Mouse (Mus musculus) lung, adult 10 weeks (tissue): ENCODE measurements around the gene Alg9. TPM values are rescaled to one million over a fixed set of nuclear protein-coding genes. Genes with fewer than 3 reads are reported as not detected.

Experiments used
- polyA plus RNA-seq: library from polyadenylated mRNA; stranded (reverse); fragments of 350-450 nt; fragmentation: Illumina TruSeq; extraction: RNeasy Lipid Tissue Mini Kit (QIAGEN cat#74804); gene quantifications from one replicate; pipeline ENCODE4 v1.2.3, GENCODE M21; 2014; ENCODE audit warnings: low read depth, low replicate concordance; ENCODE audit not compliant: insufficient read depth

Gene Alg9
- polyA plus RNA-seq, result 14.9 TPM

DNA sequence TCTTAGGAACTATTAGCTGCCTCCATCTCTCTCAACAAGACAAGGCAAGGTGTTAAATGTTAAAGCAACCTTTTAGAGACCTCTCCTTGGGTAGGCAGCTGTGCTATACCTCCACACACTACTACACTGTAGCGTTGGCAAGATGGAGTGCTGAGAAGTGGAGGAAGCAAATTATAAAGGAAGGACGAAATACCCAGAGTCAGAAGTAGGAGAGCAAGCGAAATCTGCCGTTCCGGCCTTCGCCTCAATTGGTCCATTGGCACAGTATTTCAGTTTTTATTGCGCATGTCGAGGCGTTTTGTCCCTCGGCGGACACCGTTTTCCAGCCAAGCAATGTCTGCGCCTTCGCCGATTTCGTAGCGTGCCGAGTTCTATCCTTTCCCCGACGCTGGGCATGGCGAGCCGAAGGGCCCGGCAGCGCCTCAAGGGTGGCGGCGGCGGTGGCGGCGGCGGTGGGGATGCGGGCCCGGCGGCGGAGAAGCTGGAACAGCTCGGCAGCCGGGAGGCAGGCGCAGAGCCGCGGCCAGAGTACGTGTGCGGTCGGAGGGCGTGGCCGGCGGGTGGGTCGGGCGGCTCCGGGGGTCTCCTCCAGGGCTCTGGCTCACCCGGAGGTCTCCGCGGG lies at the start of gene Alg9, which contains the start of gene 1110032A03Rik:
Alg9 (plus strand) TSS at position 29 of the 622 bp plus-strand sequence.
1110032A03Rik (minus strand) TSS at position 530 of the 622 bp plus-strand sequence.

DNA sequence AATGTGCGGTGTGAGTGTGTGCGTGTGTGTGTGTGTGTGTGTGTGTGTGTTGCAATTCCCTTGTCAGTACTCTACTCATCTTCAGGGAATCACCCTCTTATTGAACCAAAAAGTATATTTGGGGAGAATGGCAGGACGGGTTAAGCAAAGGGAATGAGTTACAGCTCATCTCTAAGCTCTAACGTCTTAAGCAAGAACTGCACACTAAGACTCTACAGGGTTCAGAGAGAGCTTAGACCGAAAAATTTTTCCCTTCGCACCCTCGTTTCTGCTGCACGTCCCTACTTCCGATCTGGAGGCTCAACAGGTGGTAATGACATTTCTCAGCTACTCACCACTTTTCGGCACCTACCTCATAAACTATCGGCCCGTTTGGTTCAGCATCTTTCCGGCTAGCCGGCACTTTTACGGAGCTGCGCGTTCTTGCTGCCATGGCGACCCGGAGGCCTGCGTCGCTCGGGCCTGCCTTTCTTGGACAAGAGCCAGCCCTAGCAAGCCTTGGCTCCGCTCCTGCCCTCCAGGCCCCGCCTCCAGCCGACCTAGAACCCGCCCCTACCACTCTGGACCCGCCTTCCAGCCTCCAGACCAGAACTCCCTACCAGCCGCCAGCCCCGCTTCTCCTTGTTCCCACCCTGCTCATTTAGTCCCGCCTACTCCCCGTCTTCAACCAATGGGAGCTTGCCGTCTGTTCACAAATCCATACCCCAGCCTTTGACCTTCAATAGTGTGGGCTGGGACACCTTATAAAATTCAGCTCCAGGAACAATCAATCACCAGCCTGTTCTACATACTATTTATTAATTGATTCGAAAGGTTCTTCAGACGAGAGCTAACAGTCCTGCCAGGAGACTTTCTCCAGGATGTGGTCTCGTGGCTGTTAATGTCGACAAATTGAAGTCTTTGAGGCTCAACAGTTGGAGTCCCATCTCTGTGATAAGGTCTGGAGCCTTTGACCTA lies 35.6 kb upstream of the Alg9 start, which contains the start of gene Dixdc1:
Dixdc1 (minus strand) TSS at position 604 of the 957 bp plus-strand sequence.

DNA sequence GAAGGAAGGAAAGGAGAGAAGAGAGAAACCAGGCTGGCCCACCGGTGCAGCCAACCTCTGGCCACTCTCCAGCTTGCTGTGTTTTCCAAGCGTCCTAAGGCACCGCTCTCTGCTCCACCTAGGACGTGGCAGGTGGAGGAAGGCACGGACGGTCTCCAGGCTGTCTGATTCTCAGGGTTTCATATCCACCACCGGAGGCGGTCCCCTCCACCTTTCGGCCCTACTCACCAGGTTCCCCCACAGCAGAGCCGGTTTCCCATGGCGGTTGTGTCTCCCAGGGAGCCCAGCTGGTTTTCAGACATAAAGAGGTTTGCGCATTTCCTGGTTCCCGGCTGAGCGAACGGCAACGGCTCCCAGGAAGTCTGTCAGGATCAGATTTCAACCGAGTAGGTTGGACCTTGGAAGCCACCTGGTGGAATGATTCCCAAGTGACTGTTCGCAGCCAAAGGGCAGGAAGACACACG lies 28.6 kb upstream of the Alg9 start, which contains the start of gene 2310030G06Rik:
2310030G06Rik (minus strand) TSS at position 323 of the 464 bp plus-strand sequence.

DNA sequence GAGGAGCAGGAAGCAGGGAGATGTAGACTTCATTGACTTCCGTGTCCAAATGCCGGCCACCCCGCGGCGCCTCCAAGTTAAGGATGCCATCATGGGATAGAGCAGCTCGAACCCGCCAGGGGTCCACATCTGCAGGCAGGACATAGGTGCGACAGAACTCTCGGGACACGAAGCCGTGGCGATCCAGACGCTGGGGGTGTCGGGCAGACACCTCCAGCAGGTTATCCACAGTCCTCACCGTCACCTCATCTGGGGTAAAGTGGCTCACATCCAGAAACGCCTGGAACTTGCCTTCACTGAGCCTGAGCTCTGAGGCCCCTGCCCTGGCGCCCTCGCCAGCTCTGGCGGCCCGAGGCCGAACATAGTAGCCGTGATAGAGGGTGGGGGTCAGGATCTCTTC lies 23.5 kb upstream of the Alg9 start, which contains the start of gene Cryab:
Cryab (plus strand) TSS at position 3 of the 400 bp plus-strand sequence.

DNA sequence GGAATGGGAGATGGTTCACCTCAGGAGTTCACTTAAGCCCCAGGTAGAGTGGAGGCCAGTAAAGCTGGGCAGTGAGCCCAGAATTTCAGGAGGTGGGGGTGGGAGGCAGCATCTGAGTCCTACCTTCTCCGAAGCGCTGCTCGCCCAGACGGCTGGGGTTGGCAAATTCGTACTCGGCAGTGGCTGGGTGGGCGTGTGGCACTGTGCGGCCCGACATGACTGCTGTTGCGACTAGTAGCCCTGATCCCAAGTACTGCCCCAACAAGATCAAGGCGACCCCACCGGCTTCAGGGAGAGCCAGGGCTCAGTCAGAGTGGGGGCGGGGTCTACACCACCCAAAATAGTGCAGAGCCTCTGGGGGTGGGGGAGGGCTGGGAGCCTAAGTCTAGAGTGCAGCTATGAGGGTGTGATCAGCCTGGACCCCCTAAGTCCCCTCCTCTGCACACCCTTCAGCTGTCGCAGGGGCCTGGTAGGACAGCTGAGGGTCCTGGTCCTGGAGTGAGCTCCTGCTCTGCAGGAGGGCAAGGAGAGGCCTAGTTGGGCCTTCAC lies 22.7 kb upstream of the Alg9 start, which contains the start of gene Hspb2:
Hspb2 (minus strand) TSS at position 301 of the 549 bp plus-strand sequence.

DNA sequence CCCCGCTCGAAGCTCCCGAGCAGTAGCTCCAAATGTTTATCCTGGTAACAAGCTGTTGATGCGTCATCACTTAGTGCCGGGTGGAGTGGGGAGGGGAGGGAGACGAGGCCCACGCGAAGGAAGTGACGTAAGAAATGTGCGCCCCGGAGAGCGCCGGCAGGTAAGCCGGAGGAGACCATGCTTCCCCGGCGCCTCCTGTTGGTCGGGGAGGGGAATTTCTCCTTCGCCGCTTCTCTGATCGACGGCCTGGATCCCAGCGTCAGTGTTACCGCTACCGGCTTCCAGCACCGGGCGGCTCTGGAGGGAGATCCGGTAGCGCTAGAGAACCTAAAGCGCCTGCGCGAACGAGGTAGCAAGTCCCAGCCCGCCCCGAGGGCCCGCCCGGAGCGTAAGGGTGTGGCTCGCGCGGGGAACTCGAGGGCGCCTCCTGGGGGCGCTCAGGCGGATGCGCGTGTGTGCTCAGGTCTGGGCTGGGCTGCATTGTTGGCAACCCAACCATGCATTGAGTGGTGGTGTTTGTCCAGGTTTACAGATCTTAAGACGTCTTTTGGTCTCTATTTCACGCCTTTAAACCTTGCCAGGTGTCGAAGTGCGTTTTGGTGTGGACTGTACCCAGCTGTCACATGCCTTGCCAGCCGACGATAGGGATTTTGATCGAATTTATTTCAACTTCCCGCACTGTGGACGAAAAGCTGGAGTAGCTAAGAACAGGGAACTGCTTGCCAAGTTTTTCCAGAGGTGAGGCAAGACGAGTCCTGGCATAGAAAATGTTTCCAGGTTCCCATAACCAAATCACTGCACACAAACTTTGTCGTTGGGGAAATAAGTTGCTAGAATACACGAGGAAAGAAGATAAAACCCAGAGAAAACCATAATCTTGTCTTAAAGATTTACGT lies 6.5 kb upstream of the Alg9 start, which contains the start of gene Fdxacb1:
Fdxacb1 (plus strand) TSS at position 130 of the 896 bp plus-strand sequence.

DNA sequence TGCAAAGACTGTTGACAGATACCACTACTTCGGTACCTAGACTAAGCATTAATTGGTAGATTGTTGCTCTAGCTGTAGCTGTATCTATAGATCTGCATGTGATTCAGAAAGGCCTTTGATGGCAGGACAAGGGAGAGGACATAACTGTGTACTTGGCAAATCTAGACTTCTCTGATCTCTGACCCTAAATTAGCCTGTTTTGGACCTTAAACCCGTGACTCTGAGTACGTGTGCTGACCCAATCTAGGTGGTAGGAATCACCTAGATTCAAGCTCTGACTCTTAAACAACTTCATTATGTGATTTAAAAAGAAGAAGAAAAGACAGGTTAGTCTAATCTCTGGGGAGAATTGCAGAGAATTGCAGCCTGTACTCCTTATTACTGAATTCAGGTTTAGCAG lies 70.3 kb downstream of the Alg9 start, which contains the start of gene Ppp2r1b:
Ppp2r1b (plus strand) TSS at position 221 of the 400 bp plus-strand sequence.

Other genes starting within 250 kb of the Alg9 start
- gene Pts, start 246.3 kb upstream of the Alg9 start, polyA plus RNA-seq, result 72.1 TPM
- gene Il18, start 220.2 kb upstream of the Alg9 start, polyA plus RNA-seq, result 31.8 TPM
- 1.4 TPM for gene Bco2, start 219.8 kb upstream of the Alg9 start, polyA plus RNA-seq
- gene Tex12, start 213.7 kb upstream of the Alg9 start, polyA plus RNA-seq, result not detected
- gene Sdhd, start 171.2 kb upstream of the Alg9 start, polyA plus RNA-seq, result 151 TPM
- 173 TPM for gene Timm8b, start 171.1 kb upstream of the Alg9 start, polyA plus RNA-seq
- 9.5 TPM for gene Pih1d2, start 157.7 kb upstream of the Alg9 start, polyA plus RNA-seq
- 10.5 TPM for gene Nkapd1, start 157.6 kb upstream of the Alg9 start, polyA plus RNA-seq
- gene Dlat, start 115.2 kb upstream of the Alg9 start, polyA plus RNA-seq, result 26.0 TPM
- 5.6 TPM for gene Dixdc1, start 35.5 kb upstream of the Alg9 start, polyA plus RNA-seq
- gene 2310030G06Rik, start 28.5 kb upstream of the Alg9 start, polyA plus RNA-seq, result 21.1 TPM
- gene Cryab, start 23.7 kb upstream of the Alg9 start, polyA plus RNA-seq, result 400 TPM
- 34.3 TPM for gene Hspb2, start 22.7 kb upstream of the Alg9 start, polyA plus RNA-seq
- 6.0 TPM for gene Fdxacb1, start 6.8 kb upstream of the Alg9 start, polyA plus RNA-seq
- 58.9 TPM for gene 1110032A03Rik, start 501 bp downstream of the Alg9 start, polyA plus RNA-seq
- 13.1 TPM for gene Ppp2r1b, start 70.3 kb downstream of the Alg9 start, polyA plus RNA-seq
- 4.0 TPM for gene Sik2, start 234.1 kb downstream of the Alg9 start, polyA plus RNA-seq